Mouse (Mus musculus) right cerebral cortex, postnatal 25 days (tissue): Measurements from ENCODE around the gene Asb7.
A peak's percentile ranks its signal among the peaks of the same experiment; 100 is the strongest.

Experiments used
- DNase-seq: peaks from one replicate; pipeline ENCODE4 v3.0.0; 2022

Gene Asb7

GRCm38 (mm10) chr7:66689294-66689619 is at the start of gene Asb7:
TSS of gene Asb7 (minus strand) at chr7:66689596.
- no peak for DNase-seq

- no peak for DNase-seq
Measured at GRCm38 (mm10) chr7:66737418-66737817, 48.0 kb upstream of the Asb7 start.

DNA sequence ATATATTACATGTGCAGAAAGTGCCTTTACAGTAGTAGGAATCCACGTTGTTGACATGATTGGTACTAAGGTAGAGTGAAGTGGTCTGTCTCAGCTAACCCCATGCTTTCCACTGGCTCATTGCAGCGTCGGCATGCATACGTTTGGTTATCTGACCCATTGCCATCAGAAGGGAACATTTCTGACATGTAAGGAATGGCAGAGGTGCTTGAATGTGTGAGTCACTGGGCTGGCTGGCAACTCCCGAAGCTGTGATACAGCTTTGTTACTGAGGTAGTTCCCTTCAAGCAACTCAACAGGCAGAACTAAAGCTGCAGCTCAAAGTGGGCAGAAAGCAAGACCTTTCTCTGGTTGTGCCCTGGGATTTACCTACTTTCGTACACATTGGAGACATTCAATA is 45.6 kb upstream of the Asb7 start:
- DNase-seq, result no peak

- no peak for DNase-seq
Measured at GRCm38 (mm10) chr7:66734466-66734865, 45.1 kb upstream of the Asb7 start.

- DNase-seq, result no peak
Measured at GRCm38 (mm10) chr7:66733882-66734281, 44.5 kb upstream of the Asb7 start.

DNA sequence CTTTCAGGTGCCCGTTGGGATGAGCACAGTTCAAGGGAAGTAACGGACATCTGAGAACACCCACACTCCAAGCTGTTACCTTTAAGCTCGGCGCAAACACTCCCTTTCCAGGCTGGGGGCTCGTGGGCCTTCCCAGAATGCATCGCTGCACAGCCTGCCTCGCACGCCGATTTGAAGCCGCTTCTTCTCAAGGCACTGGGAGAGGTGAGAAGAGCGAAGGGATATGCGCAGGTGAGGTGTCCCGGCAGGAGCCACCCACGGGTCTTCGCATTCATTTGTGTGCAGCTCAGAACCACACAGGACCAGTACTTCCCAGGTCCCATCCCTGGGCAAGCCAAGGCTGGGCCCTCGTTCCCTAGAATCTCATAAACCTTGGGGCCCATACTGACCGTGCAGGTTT is 44.0 kb upstream of the Asb7 start:
- DNase-seq, result no peak

DNA sequence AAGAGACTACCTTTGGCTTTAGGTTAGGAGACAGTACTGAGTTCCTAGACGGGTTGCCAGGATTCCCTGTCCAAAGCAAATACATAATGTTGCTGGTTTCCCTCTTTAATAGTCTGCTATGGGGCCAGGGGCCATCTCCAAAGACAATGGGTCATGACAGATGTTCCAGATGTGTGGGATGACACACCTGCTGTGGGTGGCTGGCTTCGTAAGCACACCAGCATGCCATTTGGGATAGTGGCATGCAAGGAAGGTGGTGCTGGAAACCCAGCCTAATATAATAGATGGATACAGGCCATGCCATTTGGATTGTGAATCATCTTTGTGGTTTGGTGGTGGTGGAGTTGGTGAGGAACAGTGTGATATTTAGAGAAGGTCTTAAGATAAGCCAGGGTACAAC is 39.8 kb upstream of the Asb7 start:
- DNase-seq, result no peak

- no peak for DNase-seq
Measured at GRCm38 (mm10) chr7:66728072-66728471, 38.7 kb upstream of the Asb7 start.

DNA sequence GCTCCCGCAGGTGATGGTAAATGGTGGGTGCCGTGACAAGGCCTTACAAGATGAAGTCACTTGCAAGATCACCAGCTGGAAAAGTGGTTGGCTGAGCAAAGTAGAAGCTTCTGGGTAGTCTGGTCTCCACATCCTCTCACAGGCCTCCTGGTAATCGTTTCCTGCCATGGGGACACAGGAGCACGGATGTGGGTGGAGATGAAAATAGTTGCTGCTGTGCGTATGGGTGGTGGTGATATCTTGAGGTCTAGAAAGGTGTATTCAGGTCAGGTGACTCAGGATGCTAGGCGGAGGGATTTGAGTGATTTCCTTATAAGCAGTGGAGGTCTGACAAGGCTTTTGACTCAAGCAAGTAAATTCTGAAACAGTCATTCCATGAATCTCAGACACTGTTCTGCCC is 35.6 kb upstream of the Asb7 start:
- no peak for DNase-seq

DNA sequence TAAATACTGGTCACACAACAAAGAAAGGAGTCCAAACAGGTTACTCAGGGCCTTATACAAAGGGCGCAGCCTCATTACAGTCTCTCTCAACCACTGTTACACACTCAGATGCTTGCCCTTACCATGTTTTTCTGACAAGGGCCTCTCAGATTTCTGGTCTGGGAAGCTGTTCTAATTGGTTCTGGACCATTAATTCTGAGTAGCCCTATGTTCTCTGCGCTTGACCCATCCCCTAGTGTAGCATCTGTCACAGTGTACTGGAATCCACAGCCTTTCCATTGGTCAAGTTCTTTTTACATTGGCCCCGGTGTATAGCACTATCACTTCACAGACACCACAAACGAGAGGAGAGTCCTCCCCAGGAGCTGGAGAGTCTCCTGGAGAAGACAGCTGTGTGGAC is 35.1 kb upstream of the Asb7 start:
- no peak for DNase-seq

GRCm38 (mm10) chr7:66711166-66711565 is 21.8 kb upstream of the Asb7 start:
- DNase-seq, result no peak

GRCm38 (mm10) chr7:66704631-66705030 is 15.2 kb upstream of the Asb7 start:
- DNase-seq, result no peak

DNA sequence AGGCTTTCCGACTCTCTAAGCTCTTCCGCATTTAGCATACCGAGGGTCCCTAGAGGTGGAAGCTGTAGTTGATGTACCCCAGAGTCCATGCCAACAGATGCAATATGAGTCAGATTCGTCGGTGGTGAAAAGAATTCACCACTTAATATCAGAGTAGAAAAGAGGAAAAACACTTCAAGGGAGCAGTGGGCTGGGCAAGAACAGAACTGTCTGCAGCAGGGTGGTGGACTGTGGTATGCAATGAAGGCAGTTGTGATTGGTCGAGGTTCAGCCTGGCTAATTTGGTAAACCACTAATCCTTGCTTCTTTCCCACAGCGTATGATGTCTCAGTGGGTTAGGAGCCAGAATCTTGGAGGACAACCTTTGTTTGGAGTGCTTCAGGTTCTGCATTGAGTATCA is 13.3 kb upstream of the Asb7 start:
- no peak for DNase-seq

DNA sequence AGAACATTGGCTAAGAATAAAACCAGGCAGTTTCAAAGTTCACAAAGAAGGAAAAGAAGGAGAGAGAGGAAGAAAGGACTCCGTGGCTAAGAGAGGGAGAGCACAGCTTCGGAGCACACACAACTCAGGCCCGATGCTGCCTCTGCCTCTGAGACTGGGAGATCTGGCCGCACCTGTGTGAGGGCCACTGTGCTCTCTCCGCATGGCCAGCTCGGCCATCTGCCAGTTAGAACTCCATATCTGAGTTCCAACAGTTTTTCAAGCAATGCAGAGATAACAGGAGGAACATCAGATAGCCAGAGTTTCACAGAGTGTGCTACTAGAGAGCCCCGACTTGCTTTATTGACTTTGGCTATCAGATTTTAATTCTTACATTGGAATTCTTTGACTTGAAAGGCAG is 5.1 kb upstream of the Asb7 start:
- no peak for DNase-seq

DNA sequence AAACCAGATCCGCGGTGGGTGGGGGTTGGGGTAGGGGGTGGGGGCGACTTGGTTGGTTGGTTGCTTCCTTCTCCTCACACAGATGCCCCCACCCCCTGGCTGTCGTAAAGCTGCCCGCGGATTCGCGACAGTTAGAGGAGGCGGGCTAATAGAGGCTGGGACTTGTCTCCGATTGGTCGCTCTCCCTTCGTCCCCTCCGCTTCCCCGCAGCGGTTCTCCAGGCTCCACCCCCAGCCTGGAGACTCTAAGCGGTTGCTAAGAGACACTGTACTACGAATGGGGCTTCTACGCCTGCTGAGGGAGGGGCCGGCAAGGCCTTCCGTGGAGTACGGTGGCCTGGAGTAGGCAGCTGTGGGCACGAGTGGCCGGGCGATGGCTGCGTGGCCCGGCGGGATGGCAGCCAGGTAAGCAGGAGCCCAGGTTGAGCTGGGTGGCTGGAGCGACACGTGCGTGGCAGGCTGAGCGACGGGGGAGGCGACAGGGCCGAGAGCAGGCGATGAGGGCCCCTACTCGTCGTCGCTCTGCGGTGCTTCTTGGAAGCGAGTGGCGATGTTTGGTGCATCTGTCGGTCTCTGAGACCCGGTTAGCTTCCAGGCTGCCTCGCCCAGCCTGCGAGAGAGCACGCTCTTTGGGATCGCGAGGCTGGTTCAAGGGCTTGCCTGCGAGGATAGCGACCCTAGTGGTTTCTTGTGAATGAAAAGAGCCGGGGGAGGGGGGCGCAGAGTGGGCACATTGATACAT is 394 bp upstream of the Asb7 start, which contains the start of gene Lins1:
Gene Lins1, plus strand, starts transcription at position 270 of the 741 bp plus-strand sequence.
- DNase-seq, result peak; percentile 99

DNA sequence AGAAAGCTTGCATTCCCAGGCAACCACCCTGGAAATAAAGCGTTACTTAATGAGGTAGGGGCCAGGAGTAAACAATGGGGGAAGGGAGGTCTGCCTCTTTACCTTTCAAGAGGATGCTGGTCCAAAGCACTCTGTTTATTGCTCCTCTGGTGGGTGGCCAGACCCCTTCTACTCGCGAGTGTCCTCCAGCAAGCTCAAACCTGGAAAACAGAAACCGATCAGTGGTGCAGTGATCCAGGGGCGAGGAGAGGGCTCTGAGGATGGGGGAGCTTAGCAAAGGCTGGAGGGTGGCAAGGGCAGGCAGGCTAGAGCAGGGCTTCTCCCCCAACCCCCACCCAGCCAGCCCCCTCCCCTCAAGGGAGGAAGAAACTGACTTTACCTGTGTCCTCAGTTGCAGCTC is 675 bp downstream of the Asb7 start:
- DNase-seq, result no peak

DNA sequence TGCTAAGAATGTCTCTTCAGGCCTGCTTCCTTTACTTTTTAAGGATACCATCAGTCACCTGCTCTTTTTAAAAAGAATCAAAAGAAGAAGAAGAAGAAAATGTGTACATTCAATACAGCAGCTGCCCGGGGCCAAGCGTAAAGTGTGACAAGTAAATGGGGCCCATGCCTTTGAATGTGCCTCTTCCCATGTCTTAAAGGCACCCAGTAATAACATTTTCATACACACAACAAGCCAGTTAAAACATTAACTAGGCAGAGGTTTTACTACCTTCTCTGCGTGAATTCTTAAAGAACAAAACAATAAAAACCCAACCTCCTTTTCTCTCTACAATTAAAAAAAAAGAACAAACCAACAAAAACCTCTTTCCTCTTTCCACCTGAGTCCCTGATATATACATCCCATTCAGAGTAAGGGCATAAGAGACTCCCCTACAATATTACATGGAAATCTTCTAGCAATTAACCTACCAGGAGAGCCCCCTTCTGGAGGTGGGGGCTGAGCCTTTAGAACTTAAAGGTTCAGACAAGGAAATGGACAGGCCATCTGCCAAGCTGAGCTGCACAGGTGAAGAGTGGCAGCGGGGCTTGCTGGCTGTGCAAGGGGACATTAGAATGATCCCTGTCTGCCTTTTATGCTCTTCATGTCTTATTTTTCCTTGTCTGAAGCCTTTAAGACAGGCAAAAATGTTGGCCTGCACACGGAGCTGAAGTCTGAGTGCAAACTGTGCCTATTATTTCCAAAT is 7.1 kb downstream of the Asb7 start:
- no peak for DNase-seq

DNA sequence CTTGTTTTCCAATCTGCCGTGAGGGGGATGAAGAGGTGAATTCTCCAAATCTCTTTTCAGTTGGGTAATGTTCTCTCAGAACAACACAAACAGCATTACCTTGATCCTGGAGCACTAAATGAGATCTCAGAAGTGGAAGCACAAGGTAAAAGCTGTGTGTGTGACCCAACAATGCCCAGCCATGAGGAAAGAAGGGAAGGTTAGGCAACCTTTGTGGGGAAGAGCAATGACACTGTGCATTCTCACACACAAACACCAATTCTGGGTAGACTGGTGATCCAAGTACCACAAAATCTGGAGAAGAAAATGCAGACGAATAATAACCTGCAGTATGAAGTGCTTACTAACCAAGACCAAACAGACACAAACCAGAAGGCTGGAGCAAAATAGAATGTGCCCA is 13.6 kb downstream of the Asb7 start:
- no peak for DNase-seq

DNA sequence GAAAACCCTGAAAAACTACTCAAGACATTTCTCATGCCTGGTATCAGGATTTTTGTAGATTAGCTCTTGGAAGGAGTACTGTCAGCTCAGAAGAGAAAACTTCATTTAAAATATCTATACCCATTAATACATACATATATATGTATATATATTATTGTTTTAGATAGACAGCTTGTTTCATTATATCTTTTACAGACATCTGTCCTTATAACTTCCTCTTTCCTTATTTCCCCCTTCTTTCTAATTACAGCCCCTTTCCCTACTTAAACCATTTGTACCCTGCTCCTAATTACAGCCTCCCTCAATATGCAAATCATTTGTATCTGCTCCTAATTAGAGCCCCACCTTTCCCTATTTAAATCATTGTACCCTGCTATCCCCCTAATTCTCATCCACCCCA is 22.3 kb downstream of the Asb7 start:
- no peak for DNase-seq

GRCm38 (mm10) chr7:66663548-66663947 is 25.8 kb downstream of the Asb7 start:
- DNase-seq, result no peak

GRCm38 (mm10) chr7:66661572-66661971 is 27.8 kb downstream of the Asb7 start:
- peak; percentile 51 for DNase-seq

DNA sequence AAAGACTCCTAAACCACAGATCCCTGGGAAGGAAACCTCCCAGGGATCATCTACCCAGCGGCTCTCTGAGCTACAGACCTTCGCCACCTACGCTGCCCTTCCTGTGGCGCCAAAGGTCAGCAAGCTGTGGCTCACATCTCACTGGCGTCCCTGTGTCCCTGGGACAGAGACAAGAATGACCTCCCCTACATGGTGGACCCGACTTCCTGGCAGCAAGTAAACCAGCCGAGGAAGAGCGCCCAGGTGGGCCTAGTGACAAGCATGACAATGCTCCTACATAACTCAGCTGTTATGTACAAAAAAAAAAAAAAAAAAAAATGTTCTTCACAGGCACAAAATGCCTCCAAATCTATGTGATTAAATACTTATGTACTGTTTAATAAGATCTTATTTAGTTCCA is 28.4 kb downstream of the Asb7 start:
- DNase-seq, result no peak

GRCm38 (mm10) chr7:66660291-66660690 is 29.1 kb downstream of the Asb7 start:
- no peak for DNase-seq

- no peak for DNase-seq
Measured at GRCm38 (mm10) chr7:66655471-66655870, 33.9 kb downstream of the Asb7 start.

- no peak for DNase-seq
Measured at GRCm38 (mm10) chr7:66653596-66653995, 35.8 kb downstream of the Asb7 start.
